Mouse (Mus musculus): Measurements from ENCODE around the gene Prss35.

Gene Prss35

GRCm38 (mm10) chr9:86742959-86743911 lies at the start of gene Prss35:
Prss35 (plus strand) TSS chr9:86743649.
- DNase-seq (ENCODE audit: low spot score), result no peak

- no peak for DNase-seq (ENCODE audit: low spot score)
Observed at GRCm38 (mm10) chr9:86693935-86694334, 49.5 kb upstream of the Prss35 start.

GRCm38 (mm10) chr9:86694644-86695043 lies 48.8 kb upstream of the Prss35 start:
- no peak for DNase-seq (ENCODE audit: low spot score)

- peak; percentile 27 for DNase-seq (ENCODE audit: low spot score)
Observed at GRCm38 (mm10) chr9:86695199-86695817, 48.1 kb upstream of the Prss35 start.

GRCm38 (mm10) chr9:86695818-86696261 lies 47.6 kb upstream of the Prss35 start, which contains the start of gene Me1:
Me1 (minus strand) TSS chr9:86695953.
- peak; percentile 43 for DNase-seq (ENCODE audit: low spot score)

GRCm38 (mm10) chr9:86701264-86701663 lies 42.2 kb upstream of the Prss35 start:
- no peak for DNase-seq (ENCODE audit: low spot score)

GRCm38 (mm10) chr9:86701844-86702243 lies 41.6 kb upstream of the Prss35 start:
- peak; percentile 34 for DNase-seq (ENCODE audit: low spot score)

GRCm38 (mm10) chr9:86707431-86707830 lies 36.0 kb upstream of the Prss35 start:
- DNase-seq (ENCODE audit: low spot score), result no peak

- DNase-seq (ENCODE audit: low spot score), result no peak
Observed at GRCm38 (mm10) chr9:86708921-86709320, 34.5 kb upstream of the Prss35 start.

- no peak for DNase-seq (ENCODE audit: low spot score)
Observed at GRCm38 (mm10) chr9:86710091-86710634, 33.3 kb upstream of the Prss35 start.

GRCm38 (mm10) chr9:86712648-86713047 lies 30.8 kb upstream of the Prss35 start:
- DNase-seq (ENCODE audit: low spot score), result no peak

GRCm38 (mm10) chr9:86714089-86714488 lies 29.4 kb upstream of the Prss35 start:
- DNase-seq (ENCODE audit: low spot score), result no peak

GRCm38 (mm10) chr9:86716540-86716939 lies 26.9 kb upstream of the Prss35 start:
- no peak for DNase-seq (ENCODE audit: low spot score)

- DNase-seq (ENCODE audit: low spot score), result no peak
Observed at GRCm38 (mm10) chr9:86717119-86717518, 26.3 kb upstream of the Prss35 start.

GRCm38 (mm10) chr9:86720227-86720626 lies 23.2 kb upstream of the Prss35 start:
- no peak for DNase-seq (ENCODE audit: low spot score)

GRCm38 (mm10) chr9:86720794-86721193 lies 22.7 kb upstream of the Prss35 start:
- DNase-seq (ENCODE audit: low spot score), result no peak

GRCm38 (mm10) chr9:86725066-86725465 lies 18.4 kb upstream of the Prss35 start:
- no peak for DNase-seq (ENCODE audit: low spot score)

- no peak for DNase-seq (ENCODE audit: low spot score)
Observed at GRCm38 (mm10) chr9:86725604-86726380, 17.7 kb upstream of the Prss35 start.

- DNase-seq (ENCODE audit: low spot score), result no peak
Observed at GRCm38 (mm10) chr9:86726381-86726720, 17.1 kb upstream of the Prss35 start.

- DNase-seq (ENCODE audit: low spot score), result no peak
Observed at GRCm38 (mm10) chr9:86728214-86728814, 15.1 kb upstream of the Prss35 start.

- no peak for DNase-seq (ENCODE audit: low spot score)
Observed at GRCm38 (mm10) chr9:86729084-86729483, 14.4 kb upstream of the Prss35 start.

GRCm38 (mm10) chr9:86729811-86730210 lies 13.6 kb upstream of the Prss35 start:
- no peak for DNase-seq (ENCODE audit: low spot score)
